Mouse (Mus musculus) lung, postnatal 0 days (tissue): ENCODE results near the gene Ccdc58. TPM values are rescaled to one million over a fixed set of nuclear protein-coding genes. Genes with fewer than 3 reads are reported as not detected.

Source experiments
- ATAC-seq: fragments of 200-750 bp; cut with Nextera tagmentation; 2 replicates; pipeline ENCODE4 v1.8.0; 2017; ENCODE audit warnings: moderate library complexity
- DNase-seq: peaks from one replicate; pipeline ENCODE4 v3.0.0-alpha.2; 2016; ENCODE audit warnings: low spot score
- H3K27ac ChIP-seq: fragments of 300-500 bp; sonication (generic); 2 replicates; pipeline ENCODE4 v1.5.1; 2014; ENCODE audit warnings: antibody characterized with exemption, mild to moderate bottlenecking, low read length, mixed read lengths
- H3K27me3 ChIP-seq: fragments of 300-500 bp; sonication (generic); replicated peaks from 2 replicates; pipeline ENCODE4 v1.6.1; 2014; ENCODE audit warnings: low read length, mixed read lengths; ENCODE audit not compliant: insufficient read depth
- H3K36me3 ChIP-seq: fragments of 300-500 bp; sonication (generic); 2 replicates; pipeline ENCODE4 v1.6.1; 2014; ENCODE audit warnings: low read length, mixed read lengths; ENCODE audit not compliant: insufficient read depth
- H3K4me1 ChIP-seq: fragments of 300-500 bp; sonication (generic); 2 replicates; pipeline ENCODE4 v1.6.1; 2014; ENCODE audit warnings: antibody characterized with exemption, low read depth, low read length, mixed read lengths; ENCODE audit not compliant: insufficient read depth
- H3K4me2 ChIP-seq: fragments of 300-500 bp; sonication (generic); replicated peaks from 2 replicates; pipeline ENCODE4 v1.6.1; 2014; ENCODE audit warnings: low read depth, mild to moderate bottlenecking, low read length, moderate library complexity, mixed read lengths
- H3K4me3 ChIP-seq: fragments of 300-500 bp; sonication (generic); 2 replicates; pipeline ENCODE4 v1.5.1; 2014; ENCODE audit warnings: low read depth, low read length
- H3K9ac ChIP-seq: fragments of 300-500 bp; sonication (generic); replicated peaks from 2 replicates; pipeline ENCODE4 v1.6.1; 2014; ENCODE audit warnings: low read depth, mild to moderate bottlenecking
- H3K9me3 ChIP-seq: fragments of 300-500 bp; sonication (generic); 2 replicates; pipeline ENCODE4 v1.6.1; 2016; ENCODE audit warnings: low read length, mixed read lengths
- CTCF ChIP-seq: IDR thresholded peaks from 2 replicates; pipeline ENCODE4 v1.5.1; 2016; ENCODE audit warnings: antibody characterized with exemption, mild to moderate bottlenecking
- EP300 ChIP-seq: IDR thresholded peaks from 2 replicates; pipeline ENCODE4 v1.6.1; 2016; ENCODE audit warnings: antibody characterized with exemption, mild to moderate bottlenecking, control low read depth
- WGBS: fragments of 180-500 bp; shearing (Covaris S2); extraction: QIAGEN DNeasy Blood & Tissue Kit; methylation state at CpG from one replicate; pipeline ENCODE4 v1.1.7; 2014; 5-methylcytosine and 5-hydroxymethylcytosine counted together
- polyA plus RNA-seq: library from polyadenylated mRNA; unstranded; fragments of >200 nt; fragmentation: Nextera tagmentation; extraction: Ambion mirVana; gene quantifications from 2 replicates; pipeline ENCODE4 v1.2.1, GENCODE M21; 2015

The Ccdc58 gene
- polyA plus RNA-seq, 1 experiment from 2014 or later: 36.4 TPM

GRCm38 (mm10) chr16:36043964-36044363 lies 27.5 kb upstream of the Ccdc58 start:
- Histone ChIP-seq H3K4me3 (no peak overlapping the region), H3K36me3 (peaks cover 24% of the 10 kb centered on the region), H3K4me2 (no peak overlapping the region), H3K9ac (no peak overlapping the region), H3K27ac (no peak overlapping the region), H3K27me3 (no peaks in the 10 kb centered on the region), H3K9me3 (no peaks in the 10 kb centered on the region), H3K4me1 (peaks cover 8% of the 10 kb centered on the region; the same call in 1 of the 2 replicates)
- TF ChIP-seq CTCF (no peak), EP300 (no peak)
- WGBS: 85% methylated on average over 4 of the region's 4 CpGs
- ATAC-seq (no peak), DNase-seq (no peak)

- no peak overlapping the region for H3K27ac ChIP-seq
- no peak for TF ChIP-seq EP300
- peak; percentile 24; the same call in 1 of the 2 replicates for TF ChIP-seq CTCF
- no peaks in the 10 kb centered on the region for H3K27me3 ChIP-seq
- no peak overlapping the region for H3K4me2 ChIP-seq
- H3K4me1 ChIP-seq: no peaks in the 10 kb centered on the region
- no peak for ATAC-seq
- H3K4me3 ChIP-seq: no peak overlapping the region
- H3K9ac ChIP-seq: no peak overlapping the region
- no peaks in the 10 kb centered on the region for H3K9me3 ChIP-seq
- no peak for DNase-seq
- peaks cover 40% of the 10 kb centered on the region for H3K36me3 ChIP-seq
- WGBS: 90% methylated on average over 4 of the region's 4 CpGs
These were observed 23.9 kb upstream of the Ccdc58 start for GRCm38 (mm10) chr16:36047538-36047937.

GRCm38 (mm10) chr16:36051491-36051890 lies 20.0 kb upstream of the Ccdc58 start:
- DNase-seq (no peak), ATAC-seq (no peak)
- no peak overlapping the region for H3K4me3 ChIP-seq
- H3K27me3 ChIP-seq: no peaks in the 10 kb centered on the region
- no peak overlapping the region for H3K4me2 ChIP-seq
- no peak overlapping the region for H3K27ac ChIP-seq
- no peaks in the 10 kb centered on the region for H3K9me3 ChIP-seq
- 0 out of 2 replicates have a peak, but pooled peaks cover 3% of the 10 kb centered on the region for H3K4me1 ChIP-seq
- H3K36me3 ChIP-seq: peaks cover 30% of the 10 kb centered on the region
- H3K9ac ChIP-seq: no peak overlapping the region
- 91% methylated on average over 6 of the region's 6 CpGs for WGBS
- TF ChIP-seq EP300 (no peak), CTCF (no peak)

- no peaks in the 10 kb centered on the region for H3K9me3 ChIP-seq
- H3K4me3 ChIP-seq: no peak overlapping the region
- H3K4me1 ChIP-seq: 0 out of 2 replicates have a peak, but pooled peaks cover 3% of the 10 kb centered on the region
- 63% methylated on average over 6 of the region's 6 CpGs for WGBS
- ATAC-seq: peak; percentile 24; the same call in 1 of the 2 replicates
- no peak overlapping the region for H3K9ac ChIP-seq
- H3K4me2 ChIP-seq: no peak overlapping the region
- no peaks in the 10 kb centered on the region for H3K27me3 ChIP-seq
- DNase-seq: no peak
- TF ChIP-seq CTCF (no peak), EP300 (no peak)
- peaks cover 19% of the 10 kb centered on the region for H3K36me3 ChIP-seq
- H3K27ac ChIP-seq: no peak overlapping the region
These were observed 17.8 kb upstream of the Ccdc58 start for GRCm38 (mm10) chr16:36053524-36054275.

DNA sequence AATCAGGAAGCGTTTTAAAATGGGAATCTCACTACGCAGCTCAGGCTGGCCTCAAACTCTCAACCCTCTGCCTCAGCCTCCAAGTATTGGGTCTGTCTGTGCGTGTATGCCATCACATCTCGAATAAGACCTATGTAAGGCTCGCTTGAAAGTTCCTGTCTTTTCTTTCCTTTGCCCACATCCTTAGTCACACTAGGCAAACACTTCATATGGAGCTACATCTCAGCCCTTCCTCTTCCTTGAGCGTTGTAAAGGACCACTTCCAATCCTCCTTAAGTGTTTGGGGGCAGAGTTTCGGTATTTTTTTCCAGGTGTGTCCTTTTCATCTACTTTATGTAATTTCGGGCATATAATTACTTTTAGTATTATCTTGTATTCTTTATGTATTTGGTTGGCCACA lies 16.6 kb upstream of the Ccdc58 start:
- peaks cover 8% of the 10 kb centered on the region for H3K36me3 ChIP-seq
- WGBS: 66% methylated on average over 8 of the region's 8 CpGs
- no peaks in the 10 kb centered on the region for H3K27me3 ChIP-seq
- no peaks in the 10 kb centered on the region for H3K9me3 ChIP-seq
- ATAC-seq (peak; percentile 73), DNase-seq (peak; percentile 55)
- H3K4me1 ChIP-seq: 0 out of 2 replicates have a peak, but pooled peaks cover 3% of the 10 kb centered on the region
- H3K27ac ChIP-seq: no peak overlapping the region
- no peak overlapping the region for H3K9ac ChIP-seq
- no peak for TF ChIP-seq EP300
- TF ChIP-seq CTCF: no peak
- no peak overlapping the region for H3K4me3 ChIP-seq
- H3K4me2 ChIP-seq: no peak overlapping the region

DNA sequence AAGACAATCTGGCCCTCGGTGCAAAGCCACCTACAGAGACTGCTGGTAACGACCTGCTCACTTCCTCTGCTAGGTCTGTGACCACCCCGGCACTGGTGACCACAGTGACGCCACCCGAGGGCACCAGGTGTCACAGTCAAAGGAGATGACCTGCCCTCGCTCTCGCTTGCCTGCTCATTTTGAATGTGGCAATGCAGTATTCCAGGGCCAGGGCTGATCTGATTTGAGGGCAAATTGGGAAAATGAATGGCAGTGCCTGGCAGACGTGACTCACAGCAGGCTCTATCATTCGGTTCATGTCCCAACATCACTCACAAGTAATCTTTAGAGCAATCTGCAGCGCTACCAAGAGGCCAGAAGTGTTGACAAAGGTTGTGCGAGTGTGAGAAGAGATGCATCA lies 15.1 kb upstream of the Ccdc58 start:
- 0 out of 2 replicates have a peak, but pooled peaks cover 3% of the 10 kb centered on the region for H3K4me1 ChIP-seq
- TF ChIP-seq EP300 (no peak), CTCF (no peak)
- no peak overlapping the region for H3K27ac ChIP-seq
- H3K4me2 ChIP-seq: no peak overlapping the region
- H3K4me3 ChIP-seq: no peak overlapping the region
- H3K9ac ChIP-seq: no peak overlapping the region
- H3K27me3 ChIP-seq: no peaks in the 10 kb centered on the region
- 0 out of 2 replicates have a peak, but pooled peaks cover 2% of the 10 kb centered on the region for H3K36me3 ChIP-seq
- H3K9me3 ChIP-seq: no peaks in the 10 kb centered on the region
- DNase-seq (no peak), ATAC-seq (no peak)
- WGBS: 91% methylated on average over 11 of the region's 11 CpGs
